Mouse (Mus musculus): ENCODE results near the gene Sp8. TPM values are rescaled to one million over a fixed set of nuclear protein-coding genes. Genes with fewer than 3 reads are reported as not detected.

The Sp8 gene
- polyA plus RNA-seq, 1 experiment from 2014 or later, result 2.3 TPM

DNA sequence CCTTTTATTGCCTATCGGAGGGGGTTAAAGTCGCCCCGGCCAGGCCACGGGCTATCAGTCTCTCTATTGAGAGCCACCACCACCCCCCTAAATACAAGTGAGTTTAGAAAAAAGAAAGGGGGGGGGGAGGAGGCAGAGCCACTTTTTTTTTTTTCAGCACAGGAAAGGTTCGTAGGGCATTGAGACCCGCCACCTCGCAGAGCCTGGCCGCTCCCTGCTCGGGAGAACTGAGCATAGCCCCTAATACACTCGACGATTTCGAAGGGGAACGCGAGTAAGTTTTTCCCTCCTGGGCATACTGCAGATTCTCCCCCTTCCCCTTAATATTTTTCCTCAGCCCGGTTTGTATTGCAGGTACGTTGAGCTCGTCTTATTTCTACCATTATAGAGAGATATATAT is 1.3 kb downstream of the Sp8 start:
- WGBS, result under 1% methylated on average over 17 of the region's 17 CpGs
- Histone ChIP-seq H3K27me3 (ENCODE audit: control insufficient read depth, insufficient read depth, low read depth, low read length) (peaks cover 41% of the 10 kb centered on the region), H3K9me3 (replicated peaks; ENCODE audit: control insufficient read depth, low read length, poor library complexity, severe bottlenecking) (no peaks in the 10 kb centered on the region), H3K27ac (ENCODE audit: low read length) (no peak overlapping the region), H3K4me2 (ENCODE audit: low read length) (peak overlapping the region; percentile 55), H3K36me3 (ENCODE audit: control insufficient read depth, insufficient read depth, low read length) (no peaks in the 10 kb centered on the region), H3K4me3 (ENCODE audit: low read depth, low read length) (peak overlapping the region; percentile 37), H3K9ac (ENCODE audit: low read depth, low read length) (no peak overlapping the region), H3K4me1 (ENCODE audit: control insufficient read depth, insufficient read depth, low read length) (peaks cover 15% of the 10 kb centered on the region)
- ATAC-seq, result no peak

DNA sequence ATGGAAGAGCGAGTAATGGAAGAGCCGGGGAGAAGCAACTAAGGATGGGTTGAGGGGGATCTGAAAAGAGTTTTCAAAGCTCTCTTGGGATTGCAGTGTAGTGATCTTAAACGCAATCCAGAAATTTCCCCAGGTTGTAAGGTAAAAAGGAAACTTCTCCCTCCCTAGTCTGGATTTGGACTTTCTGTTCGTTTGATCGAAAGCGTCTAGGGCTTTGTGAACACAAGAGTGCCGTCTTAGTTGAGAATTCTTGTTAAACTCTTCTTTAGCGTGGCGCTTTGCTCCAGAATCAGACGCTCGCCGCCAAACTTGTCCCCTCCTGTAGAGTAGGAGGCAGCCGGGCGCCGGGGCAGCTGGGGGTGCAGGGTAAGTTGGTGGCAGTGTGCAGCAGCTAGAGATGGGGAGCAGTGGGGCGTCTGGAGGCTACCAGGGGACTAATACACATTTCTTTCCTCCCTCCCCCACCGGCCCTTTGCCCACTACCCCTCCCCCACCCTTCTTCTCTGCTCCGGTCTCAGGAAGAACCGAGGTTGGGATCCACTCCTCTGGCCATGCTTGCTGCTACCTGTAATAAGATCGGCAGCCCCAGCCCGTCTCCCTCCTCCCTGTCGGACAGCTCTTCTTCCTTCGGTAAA is 1.8 kb downstream of the Sp8 start:
- no peak overlapping the region for H3K9ac ChIP-seq (ENCODE audit: low read depth, low read length)
- H3K4me2 ChIP-seq (ENCODE audit: low read length), result peak overlapping the region; percentile 46
- no peaks in the 10 kb centered on the region for H3K36me3 ChIP-seq (ENCODE audit: control insufficient read depth, insufficient read depth, low read length)
- no peaks in the 10 kb centered on the region for H3K9me3 ChIP-seq (replicated peaks; ENCODE audit: control insufficient read depth, low read length, poor library complexity, severe bottlenecking)
- H3K4me3 ChIP-seq (ENCODE audit: low read depth, low read length), result peak overlapping the region; percentile 33
- H3K27ac ChIP-seq (ENCODE audit: low read length), result no peak overlapping the region
- peaks cover 15% of the 10 kb centered on the region for H3K4me1 ChIP-seq (ENCODE audit: control insufficient read depth, insufficient read depth, low read length)
- H3K27me3 ChIP-seq (ENCODE audit: control insufficient read depth, insufficient read depth, low read depth, low read length), result peaks cover 46% of the 10 kb centered on the region
- 1% methylated on average over 22 of the region's 23 CpGs for WGBS
- peak; percentile 22; the same call in 1 of the 2 replicates for ATAC-seq

DNA sequence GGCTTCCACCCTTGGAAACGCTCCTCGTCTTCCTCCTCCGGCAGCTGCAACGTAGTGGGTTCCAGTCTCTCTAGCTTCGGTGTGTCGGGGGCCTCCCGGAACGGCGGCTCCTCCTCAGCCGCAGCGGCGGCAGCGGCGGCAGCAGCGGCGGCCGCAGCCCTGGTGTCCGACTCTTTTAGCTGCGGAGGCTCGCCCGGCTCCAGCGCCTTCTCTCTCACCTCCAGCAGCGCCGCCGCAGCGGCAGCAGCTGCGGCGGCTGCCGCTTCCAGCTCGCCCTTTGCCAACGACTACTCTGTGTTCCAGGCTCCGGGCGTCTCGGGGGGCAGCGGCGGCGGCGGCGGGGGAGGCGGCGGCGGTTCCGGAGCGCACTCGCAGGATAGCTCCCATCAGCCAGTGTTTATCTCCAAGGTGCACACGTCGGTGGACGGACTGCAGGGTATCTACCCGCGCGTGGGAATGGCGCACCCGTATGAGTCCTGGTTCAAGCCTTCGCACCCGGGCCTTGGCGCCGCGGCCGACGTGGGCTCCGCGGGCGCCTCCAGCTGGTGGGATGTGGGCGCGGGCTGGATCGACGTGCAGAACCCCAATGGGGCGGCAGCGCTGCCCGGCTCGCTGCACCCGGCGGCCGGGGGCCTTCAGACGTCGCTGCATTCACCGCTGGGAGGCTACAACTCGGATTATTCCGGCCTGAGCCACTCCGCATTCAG is 2.5 kb downstream of the Sp8 start:
- Histone ChIP-seq H3K36me3 (ENCODE audit: control insufficient read depth, insufficient read depth, low read length) (no peaks in the 10 kb centered on the region), H3K9me3 (replicated peaks; ENCODE audit: control insufficient read depth, low read length, poor library complexity, severe bottlenecking) (no peaks in the 10 kb centered on the region), H3K4me1 (ENCODE audit: control insufficient read depth, insufficient read depth, low read length) (peaks cover 15% of the 10 kb centered on the region), H3K27ac (ENCODE audit: low read length) (no peak overlapping the region; the same call in 1 of the 2 replicates), H3K9ac (ENCODE audit: low read depth, low read length) (peak overlapping the region; percentile 41), H3K4me3 (ENCODE audit: low read depth, low read length) (peak overlapping the region; percentile 33), H3K27me3 (ENCODE audit: control insufficient read depth, insufficient read depth, low read depth, low read length) (peaks cover 52% of the 10 kb centered on the region), H3K4me2 (ENCODE audit: low read length) (peak overlapping the region; percentile 46)
- WGBS, result under 1% methylated on average over 73 of the region's 80 CpGs
- ATAC-seq, result peak; percentile 38

DNA sequence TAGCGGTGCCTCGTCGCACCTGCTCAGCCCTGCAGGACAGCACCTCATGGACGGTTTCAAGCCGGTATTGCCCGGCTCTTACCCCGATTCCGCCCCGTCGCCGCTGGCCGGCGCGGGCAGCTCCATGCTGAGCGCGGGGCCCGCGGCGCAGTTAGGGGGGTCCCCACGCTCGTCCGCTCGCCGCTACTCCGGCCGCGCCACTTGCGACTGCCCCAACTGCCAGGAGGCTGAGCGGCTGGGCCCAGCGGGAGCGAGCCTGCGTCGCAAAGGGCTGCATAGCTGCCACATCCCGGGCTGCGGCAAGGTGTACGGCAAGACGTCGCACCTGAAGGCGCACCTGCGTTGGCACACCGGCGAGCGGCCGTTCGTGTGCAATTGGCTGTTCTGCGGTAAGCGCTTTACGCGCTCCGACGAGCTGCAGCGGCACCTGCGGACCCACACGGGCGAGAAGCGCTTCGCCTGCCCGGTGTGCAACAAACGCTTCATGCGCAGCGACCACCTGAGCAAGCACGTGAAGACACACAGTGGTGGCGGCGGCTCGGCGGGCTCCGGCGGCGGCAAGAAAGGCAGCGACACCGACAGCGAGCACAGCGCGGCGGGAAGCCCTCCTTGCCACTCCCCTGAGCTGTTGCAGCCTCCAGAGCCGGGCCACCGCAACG is 3.2 kb downstream of the Sp8 start:
- peak overlapping the region; percentile 46 for H3K4me2 ChIP-seq (ENCODE audit: low read length)
- peak overlapping the region; percentile 33 for H3K4me3 ChIP-seq (ENCODE audit: low read depth, low read length)
- no peak overlapping the region for H3K27ac ChIP-seq (ENCODE audit: low read length)
- H3K36me3 ChIP-seq (ENCODE audit: control insufficient read depth, insufficient read depth, low read length), result no peaks in the 10 kb centered on the region
- H3K9me3 ChIP-seq (replicated peaks; ENCODE audit: control insufficient read depth, low read length, poor library complexity, severe bottlenecking), result no peaks in the 10 kb centered on the region
- H3K9ac ChIP-seq (ENCODE audit: low read depth, low read length), result peak overlapping the region; percentile 41
- WGBS, result under 1% methylated on average over 78 of the region's 78 CpGs
- H3K27me3 ChIP-seq (ENCODE audit: control insufficient read depth, insufficient read depth, low read depth, low read length), result peaks cover 48% of the 10 kb centered on the region
- peaks cover 15% of the 10 kb centered on the region for H3K4me1 ChIP-seq (ENCODE audit: control insufficient read depth, insufficient read depth, low read length)
- peak; percentile 57 for ATAC-seq

DNA sequence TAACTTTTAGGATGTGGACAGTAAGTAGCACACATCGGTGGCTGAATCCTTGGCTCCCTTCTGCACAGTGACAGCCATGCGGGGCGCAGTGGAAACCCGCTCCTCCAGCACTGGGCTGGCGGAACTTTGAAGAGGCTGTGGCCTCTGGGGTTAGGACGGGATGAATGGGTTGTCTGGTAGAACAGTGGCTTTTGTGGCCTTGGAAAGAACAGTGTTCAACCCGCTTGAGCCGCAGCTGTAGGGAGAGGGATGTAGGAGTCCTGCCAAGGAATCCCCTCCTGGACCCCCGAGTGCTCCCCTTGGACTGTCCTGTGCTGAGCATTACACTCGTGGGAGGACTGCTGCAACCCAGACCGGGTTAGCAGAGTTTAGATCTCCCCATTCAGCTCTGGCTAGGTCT is 3.9 kb downstream of the Sp8 start:
- Histone ChIP-seq H3K36me3 (ENCODE audit: control insufficient read depth, insufficient read depth, low read length) (no peaks in the 10 kb centered on the region), H3K27me3 (ENCODE audit: control insufficient read depth, insufficient read depth, low read depth, low read length) (peaks cover 44% of the 10 kb centered on the region), H3K4me3 (ENCODE audit: low read depth, low read length) (peak overlapping the region; percentile 33; the same call in 1 of the 2 replicates), H3K27ac (ENCODE audit: low read length) (no peak overlapping the region), H3K9ac (ENCODE audit: low read depth, low read length) (no peak overlapping the region), H3K4me2 (ENCODE audit: low read length) (peak overlapping the region; percentile 1; the same call in 1 of the 2 replicates), H3K9me3 (replicated peaks; ENCODE audit: control insufficient read depth, low read length, poor library complexity, severe bottlenecking) (no peaks in the 10 kb centered on the region), H3K4me1 (ENCODE audit: control insufficient read depth, insufficient read depth, low read length) (peaks cover 18% of the 10 kb centered on the region)
- 0% methylated on average over 11 of the region's 11 CpGs for WGBS
- no peak for ATAC-seq

DNA sequence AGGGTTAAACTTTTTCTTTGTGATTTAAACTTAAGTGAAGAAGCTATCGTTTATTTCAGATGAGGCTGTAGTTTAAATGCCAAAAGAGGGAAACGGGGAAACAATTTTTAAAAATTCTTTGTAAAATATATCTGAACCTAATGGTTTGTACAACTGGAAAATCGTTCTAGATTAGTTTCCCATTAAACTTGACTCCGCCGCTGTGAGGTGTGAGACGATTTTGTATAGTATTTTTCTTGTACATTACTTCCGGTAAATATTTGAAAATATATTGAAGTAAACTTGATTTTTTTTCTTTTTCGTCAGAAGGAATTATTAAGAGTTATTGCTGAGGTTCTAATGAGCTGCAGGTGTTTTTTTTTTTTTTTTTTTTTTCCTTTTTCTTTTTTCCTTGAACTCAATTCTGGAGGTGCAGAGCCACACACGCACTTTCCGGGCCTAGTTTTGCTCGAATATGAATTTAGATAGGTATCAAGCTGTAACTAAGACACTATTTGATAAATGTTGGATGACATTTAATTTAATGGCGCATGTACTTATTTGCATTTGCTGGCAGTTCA is 4.8 kb downstream of the Sp8 start:
- Histone ChIP-seq H3K4me2 (ENCODE audit: low read length) (no peak overlapping the region), H3K27me3 (ENCODE audit: control insufficient read depth, insufficient read depth, low read depth, low read length) (peaks cover 42% of the 10 kb centered on the region), H3K9me3 (replicated peaks; ENCODE audit: control insufficient read depth, low read length, poor library complexity, severe bottlenecking) (no peaks in the 10 kb centered on the region), H3K9ac (ENCODE audit: low read depth, low read length) (no peak overlapping the region), H3K4me3 (ENCODE audit: low read depth, low read length) (no peak overlapping the region), H3K4me1 (ENCODE audit: control insufficient read depth, insufficient read depth, low read length) (peaks cover 19% of the 10 kb centered on the region), H3K27ac (ENCODE audit: low read length) (no peak overlapping the region), H3K36me3 (ENCODE audit: control insufficient read depth, insufficient read depth, low read length) (no peaks in the 10 kb centered on the region)
- no peak for ATAC-seq
- 20% methylated on average over 12 of the region's 12 CpGs for WGBS

DNA sequence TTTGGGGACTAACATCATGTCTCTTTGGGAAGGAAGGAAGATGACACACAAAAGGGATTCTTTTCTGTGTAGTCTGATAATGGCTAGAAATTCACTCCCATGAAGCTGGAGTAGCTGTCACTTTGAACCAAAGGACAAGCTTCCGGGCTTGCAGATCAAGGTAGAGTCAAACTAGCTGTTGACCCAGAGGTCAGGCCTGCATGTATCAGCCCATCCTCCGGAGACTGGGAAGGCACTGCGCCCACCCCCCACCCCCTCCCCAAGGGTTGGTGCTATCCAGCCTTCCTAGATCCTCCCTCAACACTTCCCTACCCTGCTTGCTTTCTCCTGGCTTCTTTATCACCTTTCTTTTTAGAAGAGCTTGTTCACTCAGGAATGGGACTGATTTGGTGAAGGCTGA is 7.2 kb downstream of the Sp8 start:
- Histone ChIP-seq H3K9ac (ENCODE audit: low read depth, low read length) (no peak overlapping the region), H3K4me2 (ENCODE audit: low read length) (no peak overlapping the region; the same call in 1 of the 2 replicates), H3K27me3 (ENCODE audit: control insufficient read depth, insufficient read depth, low read depth, low read length) (peaks cover 42% of the 10 kb centered on the region), H3K4me3 (ENCODE audit: low read depth, low read length) (no peak overlapping the region), H3K9me3 (replicated peaks; ENCODE audit: control insufficient read depth, low read length, poor library complexity, severe bottlenecking) (no peaks in the 10 kb centered on the region), H3K27ac (ENCODE audit: low read length) (no peak overlapping the region), H3K36me3 (ENCODE audit: control insufficient read depth, insufficient read depth, low read length) (no peaks in the 10 kb centered on the region), H3K4me1 (ENCODE audit: control insufficient read depth, insufficient read depth, low read length) (peaks cover 13% of the 10 kb centered on the region)
- WGBS, result 2% methylated on average over 3 of the region's 3 CpGs
- no peak for ATAC-seq

DNA sequence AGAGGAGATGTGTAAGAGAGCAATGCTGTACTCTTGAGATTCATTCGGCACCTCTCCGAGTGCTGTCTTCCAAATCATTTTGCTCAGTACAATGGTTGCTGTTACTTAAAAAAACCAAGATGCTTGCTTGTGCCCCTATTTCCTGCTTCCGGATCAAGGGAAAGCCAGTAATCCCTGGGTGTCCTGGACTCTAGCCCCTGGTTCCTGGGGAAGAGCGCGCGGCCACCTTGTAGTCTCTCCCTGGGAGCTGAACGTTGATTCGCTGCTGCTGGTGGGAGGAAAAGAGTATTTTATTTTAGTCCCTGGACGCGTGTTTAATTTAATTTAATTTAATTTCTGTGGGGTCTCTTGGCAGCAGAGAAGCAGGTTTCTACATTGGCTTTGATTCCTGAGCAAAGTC is 8.3 kb downstream of the Sp8 start:
- WGBS, result 2% methylated on average over 10 of the region's 10 CpGs
- H3K9ac ChIP-seq (ENCODE audit: low read depth, low read length), result no peak overlapping the region
- no peaks in the 10 kb centered on the region for H3K36me3 ChIP-seq (ENCODE audit: control insufficient read depth, insufficient read depth, low read length)
- H3K4me3 ChIP-seq (ENCODE audit: low read depth, low read length), result peak overlapping the region; percentile 40
- ATAC-seq, result peak; percentile 22; the same call in 1 of the 2 replicates
- H3K27ac ChIP-seq (ENCODE audit: low read length), result no peak overlapping the region
- H3K4me1 ChIP-seq (ENCODE audit: control insufficient read depth, insufficient read depth, low read length), result peaks cover 5% of the 10 kb centered on the region; the same call in 1 of the 2 replicates
- H3K4me2 ChIP-seq (ENCODE audit: low read length), result peak overlapping the region; percentile 64
- peaks cover 35% of the 10 kb centered on the region for H3K27me3 ChIP-seq (ENCODE audit: control insufficient read depth, insufficient read depth, low read depth, low read length)
- H3K9me3 ChIP-seq (replicated peaks; ENCODE audit: control insufficient read depth, low read length, poor library complexity, severe bottlenecking), result no peaks in the 10 kb centered on the region

Measured in midbrain, embryonic 16.5 days (tissue).